Mouse (Mus musculus): Measurements from ENCODE around the gene Hrh2. TPM values are rescaled to one million over a fixed set of nuclear protein-coding genes. Genes with fewer than 3 reads are reported as not detected.
A peak's percentile ranks its signal among the peaks of the same experiment; 100 is the strongest.

Hrh2 gene
- total RNA-seq, 2 experiments from 2014 or later = 12.7 to 14.7 TPM

DNA sequence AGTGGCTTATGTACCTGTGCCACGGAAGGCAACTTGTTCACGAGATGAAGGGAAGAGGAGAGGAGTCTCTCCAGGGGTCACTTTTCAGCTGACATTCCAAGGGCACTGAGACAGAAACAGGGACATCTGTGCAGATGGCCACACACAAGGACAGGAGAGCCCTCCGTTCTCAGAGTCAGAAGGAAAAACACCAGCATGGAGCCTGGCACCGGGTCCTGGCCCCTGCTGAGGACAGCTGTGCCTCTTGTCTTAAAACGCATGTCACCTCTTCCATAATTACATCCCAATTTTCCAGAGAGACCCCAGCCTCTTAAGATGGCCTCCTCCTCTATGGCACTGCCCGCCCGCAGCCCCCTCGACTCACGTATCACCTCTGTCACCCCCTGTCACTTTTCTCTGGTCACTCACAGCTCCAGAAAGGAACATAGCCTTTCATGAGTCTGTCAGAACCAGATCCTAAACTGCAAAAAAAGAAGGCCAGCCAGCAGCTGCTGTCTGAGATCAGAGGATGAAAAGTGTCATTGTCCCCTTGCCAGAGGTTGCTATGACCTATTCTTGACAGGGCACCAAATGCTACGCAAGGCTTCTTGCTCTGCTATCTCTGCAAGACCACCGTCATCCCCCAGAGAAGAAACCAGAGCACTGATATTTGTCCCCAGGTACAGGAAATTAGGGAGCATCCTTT, 59.8 kb downstream of the Hrh2 start:
- intact Hi-C loops (cut with DNase I) = no loop called here
- DNase-seq (ENCODE audit: low spot score in 2 of 2) = no peak

DNA sequence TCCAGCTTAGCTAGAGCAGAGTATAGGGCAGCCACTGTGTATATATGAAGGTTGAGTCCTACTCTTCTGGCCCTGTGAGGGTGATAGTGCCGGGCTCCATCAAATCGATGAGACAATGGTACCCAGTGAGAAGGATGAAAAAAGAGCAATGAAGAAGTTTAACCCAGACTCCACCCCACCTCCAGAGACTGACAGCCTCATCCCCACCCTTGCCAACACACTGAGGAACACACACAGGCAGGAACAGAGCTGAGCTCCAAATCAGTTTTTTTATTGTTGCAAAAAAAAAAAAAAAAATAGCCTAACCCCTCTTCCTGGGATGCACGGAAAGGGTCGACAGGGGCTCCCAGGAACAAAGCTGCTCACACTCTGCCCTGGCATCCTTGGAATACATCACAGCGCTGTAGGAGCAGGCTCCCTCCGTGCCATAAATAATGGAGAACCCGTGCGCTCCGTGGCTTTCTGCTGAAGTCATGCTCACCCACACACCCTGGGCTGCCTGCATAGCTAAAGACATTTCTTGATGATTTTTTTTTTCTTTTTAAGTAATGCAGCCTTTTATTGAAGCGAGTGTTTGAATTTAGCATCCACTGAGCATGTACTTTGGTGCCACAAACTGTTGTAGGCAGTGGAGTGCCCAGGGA, 65.8 kb downstream of the Hrh2 start:
- peak; percentile 68 to 72 for DNase-seq (ENCODE audit: low spot score in 2 of 2)
- intact Hi-C loops (cut with DNase I) = loop anchor here (5.0 kb wide), 1 partner anchor 70 kb away; no protein-coding TSS in a partner anchor

DNA sequence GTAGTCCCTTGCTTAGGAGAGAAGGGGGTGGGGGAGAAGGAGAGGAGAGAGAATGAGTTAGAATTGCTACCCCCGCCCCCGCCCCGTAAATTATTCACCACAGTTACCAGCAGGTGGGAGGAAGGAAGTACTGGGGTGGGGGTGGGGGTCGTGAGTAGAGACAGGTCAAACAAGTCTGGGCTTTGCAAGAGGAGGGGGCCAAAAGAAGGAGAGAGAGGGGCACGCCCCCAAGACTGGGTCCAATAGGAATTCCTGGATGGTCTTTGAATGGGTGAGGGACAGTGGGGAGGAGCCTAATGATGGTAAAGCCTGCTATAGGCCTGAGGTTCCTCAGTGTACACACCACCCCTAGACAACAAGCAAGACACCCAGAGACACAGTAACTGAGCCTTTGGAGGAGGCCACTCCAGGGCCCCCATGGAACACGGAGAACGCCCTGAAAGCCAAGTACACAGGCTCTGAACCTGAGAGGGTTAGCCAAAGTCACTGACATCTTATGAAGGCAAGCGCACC, 66.4 kb downstream of the Hrh2 start:
- DNase-seq (ENCODE audit: low spot score in 2 of 2) = no peak
- intact Hi-C loops (cut with DNase I) = loop anchor here (5.0 kb wide), 1 partner anchor 69 kb away; no protein-coding TSS in a partner anchor

DNA sequence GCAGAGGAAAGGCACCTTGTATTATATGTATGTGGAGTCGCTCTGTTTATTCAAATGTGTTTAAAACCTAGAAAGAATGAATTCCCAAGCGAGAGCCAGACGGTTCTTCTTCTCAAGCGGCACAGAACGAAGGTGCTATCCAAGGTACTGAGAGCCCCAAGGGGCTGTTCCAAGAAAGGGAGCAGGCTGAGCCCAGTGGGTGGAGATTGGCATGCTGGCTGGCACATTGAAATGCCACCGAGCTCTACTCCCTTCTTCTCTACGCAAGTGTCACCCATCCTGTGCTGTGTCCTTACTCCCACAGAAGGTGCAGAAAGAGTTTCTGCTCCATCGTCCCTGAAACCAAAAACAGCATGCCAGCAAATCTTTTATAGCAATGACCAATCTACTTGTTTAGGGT, 68.4 kb downstream of the Hrh2 start:
- intact Hi-C loops (cut with DNase I) = loop anchor here (2.0 kb wide), 1 partner anchor 42 kb away; no protein-coding TSS in a partner anchor
- peak; percentile 60 to 67 for DNase-seq (ENCODE audit: low spot score in 2 of 2)

DNA sequence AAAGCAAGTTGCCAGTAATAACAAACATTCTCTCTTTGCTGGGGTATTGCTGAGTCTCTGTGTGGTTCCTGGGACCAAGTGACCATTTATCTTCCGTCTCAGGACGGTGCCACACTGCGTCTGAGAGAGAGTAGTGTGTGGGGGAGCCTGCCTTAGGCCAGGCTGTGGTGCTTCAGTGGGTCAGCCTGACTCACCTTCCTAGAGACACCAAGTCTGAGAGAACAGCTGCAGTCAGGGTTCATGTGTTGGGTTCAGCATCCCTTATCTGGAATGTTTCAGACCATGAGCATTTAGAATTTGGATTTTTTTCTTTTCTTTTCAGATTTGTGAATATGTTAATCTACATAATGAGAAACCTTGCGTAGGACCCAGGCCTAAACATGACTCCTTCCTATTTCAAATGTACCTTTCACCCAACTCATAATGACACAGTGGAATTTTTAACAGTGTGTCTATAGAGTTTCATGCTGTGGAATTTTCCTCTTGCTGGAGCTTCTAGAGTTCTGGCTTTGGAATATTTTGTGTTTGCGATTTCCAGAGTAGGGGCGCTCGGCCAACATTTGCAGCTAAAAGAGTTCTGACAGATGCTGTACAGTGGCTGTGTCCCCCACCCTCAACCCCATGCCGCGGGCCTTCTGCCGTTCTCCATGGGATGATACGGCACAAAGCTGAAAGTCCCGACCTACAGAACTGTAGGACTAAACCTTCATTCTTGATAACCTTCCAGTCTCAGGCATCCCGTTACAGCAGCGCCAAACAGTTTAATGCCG, 71.0 kb downstream of the Hrh2 start:
- intact Hi-C loops (cut with DNase I) = no loop called here
- DNase-seq (ENCODE audit: low spot score in 2 of 2) = no peak

DNA sequence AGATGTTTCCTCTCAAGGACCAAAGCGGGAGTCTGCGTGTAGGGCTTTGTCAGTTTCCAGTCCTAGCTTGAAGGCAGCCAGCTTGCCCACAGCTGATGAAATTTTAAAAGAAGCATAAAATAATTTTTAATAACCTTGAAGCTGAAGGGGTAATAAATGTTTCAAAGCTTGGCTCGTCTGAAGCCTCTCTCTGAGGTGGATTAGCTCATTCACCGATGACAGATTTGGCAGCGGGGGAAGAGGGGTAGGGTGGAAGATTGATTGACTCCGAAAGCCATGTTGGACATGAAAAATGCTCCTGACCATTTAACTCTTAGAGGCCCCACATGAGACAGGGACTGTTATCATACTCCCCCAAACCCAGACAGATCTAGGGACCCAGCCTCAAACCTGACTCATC, 71.7 kb downstream of the Hrh2 start:
- DNase-seq (ENCODE audit: low spot score in 2 of 2) = no peak
- intact Hi-C loops (cut with DNase I) = no loop called here

DNA sequence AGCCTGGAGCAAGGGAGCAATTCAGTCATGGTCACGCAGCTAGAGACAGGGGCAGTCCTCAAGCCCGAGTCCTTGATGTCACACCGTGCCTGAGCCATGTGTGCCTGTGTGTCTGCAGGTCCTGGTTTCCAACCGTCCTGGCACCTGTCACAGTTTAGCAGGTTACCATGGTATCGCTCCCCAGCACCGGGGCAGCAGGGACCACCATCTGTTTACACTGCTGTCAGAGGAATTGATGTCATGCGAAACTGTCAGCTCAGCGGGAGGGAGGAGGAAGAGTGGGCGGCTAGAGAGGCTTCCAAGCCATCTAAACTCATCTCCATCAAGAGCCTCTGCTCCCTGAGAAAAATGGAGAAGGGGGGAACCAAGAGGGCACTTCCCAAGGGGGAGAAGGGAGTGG, 74.5 kb downstream of the Hrh2 start:
- intact Hi-C loops (cut with DNase I) = no loop called here
- DNase-seq (ENCODE audit: low spot score in 2 of 2) = no peak

DNA sequence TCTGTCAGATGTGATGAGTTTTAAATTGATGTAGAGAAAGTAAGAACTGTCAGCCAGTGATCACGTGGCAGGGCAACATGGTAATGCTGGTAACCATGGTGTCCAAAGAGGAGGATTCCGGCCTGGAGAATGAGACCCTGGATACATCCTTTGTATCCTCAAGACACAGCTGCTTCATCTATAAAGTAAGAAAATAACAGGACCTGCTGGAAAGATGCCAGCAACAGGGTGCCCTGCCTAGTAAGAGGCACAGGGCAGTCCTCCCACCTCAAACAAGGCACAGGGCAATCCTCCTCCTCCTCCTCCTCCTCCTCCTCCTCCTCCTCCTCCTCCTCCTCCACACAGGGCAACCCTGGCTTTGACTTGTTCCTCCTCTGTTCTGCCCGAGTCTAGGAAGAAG, 77.2 kb downstream of the Hrh2 start:
- DNase-seq (ENCODE audit: low spot score in 2 of 2) = no peak
- intact Hi-C loops (cut with DNase I) = no loop called here

DNA sequence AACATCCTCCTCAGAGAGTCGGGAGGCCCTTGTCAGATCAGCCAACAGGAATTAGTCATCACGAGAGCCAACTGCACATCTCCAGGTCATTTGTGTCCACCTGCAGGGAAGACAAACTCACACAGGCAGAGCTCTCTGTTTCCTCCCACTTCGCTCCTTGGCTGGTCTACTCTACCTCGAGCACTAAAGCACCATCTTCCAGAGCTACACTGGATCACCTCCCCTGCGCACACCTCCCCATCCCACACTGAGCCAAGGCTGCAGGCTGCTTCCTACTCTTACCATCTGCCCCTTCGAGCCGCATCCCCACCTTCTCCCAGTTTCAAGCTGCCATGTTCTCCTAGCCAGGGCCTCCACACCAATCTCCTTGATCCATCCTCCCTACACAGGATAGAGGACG, 77.7 kb downstream of the Hrh2 start:
- intact Hi-C loops (cut with DNase I) = no loop called here
- DNase-seq (ENCODE audit: low spot score in 2 of 2) = peak; percentile 70 to 80

DNA sequence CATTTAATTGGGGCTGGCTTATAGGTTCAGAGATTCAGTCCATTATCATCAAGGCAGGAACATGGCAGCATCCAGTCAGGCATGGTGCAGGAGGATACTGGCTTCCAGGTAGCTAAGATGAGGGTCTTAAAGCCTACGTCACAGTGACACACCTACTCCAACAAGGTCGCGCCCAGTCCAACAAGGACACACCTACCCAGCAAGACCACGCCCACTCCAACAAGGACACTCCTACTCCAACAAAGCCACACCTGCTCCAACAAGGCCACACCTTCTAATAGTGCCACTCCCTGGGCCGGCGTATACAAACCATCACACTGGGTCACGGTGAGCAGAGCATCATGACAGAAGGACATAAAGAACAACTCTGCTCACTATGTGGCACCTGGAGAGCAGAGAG, 80.1 kb downstream of the Hrh2 start:
- intact Hi-C loops (cut with DNase I) = no loop called here
- no peak for DNase-seq (ENCODE audit: low spot score in 2 of 2)

DNA sequence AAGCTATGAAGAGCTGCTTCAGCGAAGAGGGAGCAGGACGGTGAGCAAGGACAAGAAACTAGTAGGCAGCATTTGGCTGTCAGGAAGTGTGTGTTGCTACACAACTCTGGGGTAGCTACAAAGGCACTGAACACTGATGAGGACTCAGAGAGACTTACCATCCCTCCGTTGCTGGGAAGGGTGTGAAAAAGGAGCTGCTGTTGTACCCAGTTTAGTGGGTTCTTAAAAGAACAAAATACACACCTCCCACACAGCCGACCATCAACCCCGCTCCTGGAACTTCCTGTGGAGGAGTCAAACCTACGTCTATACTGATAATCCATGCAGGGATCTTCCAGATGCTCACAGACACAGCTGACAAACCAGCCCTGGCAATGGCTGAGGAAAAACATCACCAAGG, 85.5 kb downstream of the Hrh2 start:
- peak; percentile 52 to 54 for DNase-seq (ENCODE audit: low spot score in 2 of 2)

DNA sequence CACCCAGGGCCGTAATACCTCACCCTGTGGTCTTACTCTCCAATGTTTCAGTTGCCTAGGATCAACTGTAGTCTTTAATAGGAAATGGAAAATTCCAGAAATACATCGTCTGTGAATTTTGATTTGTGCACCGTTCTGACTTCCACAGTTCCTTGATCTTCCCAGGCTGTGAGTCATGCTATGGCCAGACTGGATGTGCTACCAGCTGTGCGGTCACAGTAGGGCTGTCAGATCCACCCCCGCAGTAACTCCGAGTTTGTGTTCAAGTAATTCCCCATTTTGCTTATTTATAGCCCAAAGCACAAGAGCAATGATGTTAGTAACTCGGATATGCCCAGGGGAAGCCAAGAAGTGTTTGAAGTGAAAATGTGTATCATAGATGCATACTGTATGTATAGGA, 88.4 kb downstream of the Hrh2 start:
- no peak for DNase-seq (ENCODE audit: low spot score in 2 of 2)
- intact Hi-C loops (cut with DNase I) = no loop called here

More for the DNA sequence above, 85.5 kb downstream of the Hrh2 start:
- intact Hi-C loops (cut with DNase I) = no loop called here

DNA sequence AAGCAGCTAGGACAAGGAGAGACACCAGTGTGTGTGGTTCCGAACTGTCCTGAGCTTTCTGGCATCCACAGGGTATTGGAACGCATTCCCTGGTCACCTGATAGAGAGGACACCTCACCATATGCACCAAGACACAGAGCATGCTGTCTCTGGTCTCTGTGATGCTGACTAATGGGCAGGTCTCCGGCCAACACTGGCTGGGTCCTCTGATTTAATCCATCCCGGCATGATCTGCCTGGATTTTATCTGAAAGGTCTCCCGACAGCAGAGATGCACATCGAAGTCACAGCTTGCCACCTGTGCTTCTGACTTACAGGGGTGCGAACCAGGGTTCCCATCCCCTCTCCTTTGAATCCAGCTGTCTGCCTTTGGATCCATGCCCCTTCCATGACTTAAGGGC, 89.2 kb downstream of the Hrh2 start:
- DNase-seq (ENCODE audit: low spot score in 2 of 2) = no peak
- intact Hi-C loops (cut with DNase I) = no loop called here

DNA sequence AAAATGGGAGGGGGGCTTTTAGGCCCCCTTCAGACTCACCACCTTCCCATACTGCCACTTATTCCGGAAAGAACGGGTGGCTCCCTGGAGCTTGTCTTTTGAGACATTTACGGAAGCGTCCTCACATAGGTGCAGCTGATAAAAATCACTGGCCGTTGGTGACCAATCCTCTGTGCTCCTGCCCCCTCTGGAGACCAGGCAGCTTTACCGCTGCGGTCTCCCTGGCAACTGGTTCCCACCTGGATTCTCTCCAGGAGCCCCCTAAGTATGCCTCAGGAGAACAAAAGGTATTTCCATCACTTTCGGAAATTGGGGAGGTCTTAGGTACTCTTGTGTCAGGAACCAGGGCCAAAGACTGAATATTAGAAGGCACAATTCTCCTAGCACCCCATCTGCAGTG, 89.7 kb downstream of the Hrh2 start:
- intact Hi-C loops (cut with DNase I) = no loop called here
- DNase-seq (ENCODE audit: low spot score in 2 of 2) = no peak

DNA sequence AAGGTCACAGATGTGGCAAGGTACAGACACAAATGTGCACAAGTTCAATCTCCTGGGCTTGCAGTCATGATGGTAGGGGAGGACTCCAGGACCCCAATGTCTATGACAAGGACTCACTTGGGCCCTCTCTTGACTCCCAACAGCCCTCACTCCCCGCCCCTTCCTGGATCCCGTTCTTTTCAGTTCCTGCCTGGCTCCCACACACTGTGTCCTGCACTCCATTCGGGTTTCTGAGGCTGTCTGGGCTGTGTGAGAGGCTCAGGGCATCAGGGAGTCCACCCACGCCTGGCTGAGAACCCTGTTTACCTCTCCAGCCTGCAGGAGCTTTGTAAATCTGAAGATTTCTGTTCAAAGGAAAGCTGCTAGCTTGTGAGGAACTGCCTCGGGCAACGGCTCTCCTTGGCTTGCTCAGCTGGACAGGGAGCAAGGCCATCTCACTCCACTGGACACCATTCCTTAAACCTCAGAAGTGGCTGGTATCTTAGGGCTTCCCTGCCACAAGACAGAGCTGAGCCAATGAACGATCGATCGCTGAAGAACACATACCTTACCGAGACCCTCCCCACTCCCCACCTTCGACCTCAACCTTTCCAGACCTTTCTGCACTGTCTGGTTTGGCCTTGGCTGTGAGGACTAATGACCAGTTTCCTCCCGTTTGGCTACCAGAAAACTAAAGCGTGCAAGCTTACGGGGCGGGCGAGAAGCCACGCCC, 90.4 kb downstream of the Hrh2 start:
- intact Hi-C loops (cut with DNase I) = no loop called here
- DNase-seq (ENCODE audit: low spot score in 2 of 2) = no peak

DNA sequence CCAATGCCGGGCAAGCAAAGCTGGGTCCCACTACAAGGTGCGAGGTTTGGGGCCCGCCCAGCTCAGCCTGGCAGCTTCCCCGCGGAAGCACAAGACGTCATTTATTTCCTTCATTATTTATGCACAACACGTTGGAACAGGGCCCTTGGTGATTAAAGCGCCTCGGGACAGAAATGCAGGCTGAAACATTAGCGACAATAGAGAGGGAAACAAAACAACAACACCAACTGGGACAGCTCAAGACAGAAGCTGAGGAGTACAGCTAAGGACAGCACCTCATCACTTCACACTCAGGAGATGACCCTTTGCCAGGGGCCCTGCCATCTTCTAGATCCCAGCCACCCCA, 90.9 kb downstream of the Hrh2 start:
- intact Hi-C loops (cut with DNase I) = no loop called here
- DNase-seq (ENCODE audit: low spot score in 2 of 2) = no peak

Data from left cerebral cortex, postnatal 36 days (tissue).